Mouse (Mus musculus) embryonic fibroblast, embryonic 13.5 days (primary cell): ENCODE data around the gene Mex3d. TPM values are rescaled to one million over a fixed set of nuclear protein-coding genes. Genes with fewer than 3 reads are reported as not detected.
"Not testable (repeated sequence)": the region's sequence is repeated elsewhere in the genome, so short reads cannot be mapped to it uniquely, and the experiment has no call there.

ENCODE experiments used
- H3K27ac ChIP-seq: 2 replicates; pipeline ENCODE4 v1.5.1; 2012; ENCODE audit warnings: low read length, control low read depth, inconsistent platforms; ENCODE audit not compliant: insufficient read depth
- H3K4me1 ChIP-seq: 2 replicates; pipeline ENCODE4 v1.6.1; 2011; ENCODE audit warnings: low read length; ENCODE audit not compliant: control insufficient read depth, insufficient read depth
- H3K4me3 ChIP-seq: 2 replicates; pipeline ENCODE4 v1.5.1; 2011; ENCODE audit warnings: mild to moderate bottlenecking, control low read depth, low read length; ENCODE audit not compliant: insufficient read depth
- CTCF ChIP-seq: IDR thresholded peaks from 2 replicates; pipeline ENCODE4 v1.5.1; 2011; ENCODE audit warnings: mild to moderate bottlenecking, control low read depth, low read length, moderate library complexity, borderline replicate concordance; ENCODE audit not compliant: insufficient read depth
- POLR2A ChIP-seq: IDR thresholded peaks from 2 replicates; pipeline ENCODE4 v1.6.1; 2011; ENCODE audit warnings: low read depth, mild to moderate bottlenecking, control low read depth, low read length, moderate library complexity
- polyA plus RNA-seq: library from polyadenylated mRNA; stranded (reverse); fragments of >200 nt; gene quantifications from 2 replicates; pipeline ENCODE4 v1.2.4, GENCODE M21; 2011; ENCODE audit warnings: low read depth; ENCODE audit not compliant: missing spikeins, insufficient read length

Mex3d gene
- polyA plus RNA-seq, 1 experiment, result 40.4 TPM

DNA sequence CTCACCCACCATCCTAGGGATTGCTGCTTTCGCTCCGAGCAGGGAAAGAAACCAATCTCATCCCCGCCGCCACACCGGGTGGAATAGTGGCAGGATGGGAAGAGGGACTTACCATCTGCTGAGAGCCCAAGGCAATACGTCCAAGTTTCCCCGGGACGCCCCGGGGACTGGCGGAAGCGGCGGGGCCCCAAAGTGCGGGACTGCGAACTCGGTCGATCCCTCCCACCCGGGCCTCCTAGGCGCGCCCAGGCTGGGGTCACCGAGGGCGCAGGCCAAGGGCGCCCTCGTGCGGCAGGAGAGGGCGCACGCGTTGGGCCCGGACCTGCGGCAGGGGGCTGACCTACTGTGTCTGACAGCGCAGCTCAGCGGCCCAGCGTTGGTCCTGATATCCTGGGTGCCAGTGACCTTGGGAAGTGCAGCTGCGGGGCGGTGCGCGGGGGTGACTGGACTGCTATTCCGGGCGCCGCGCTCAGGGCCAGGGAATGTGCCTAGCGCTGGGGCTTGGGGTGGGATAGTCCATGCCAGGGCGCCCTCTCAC lies 39.1 kb downstream of the Mex3d start, which contains the start of gene Adamtsl5:
TSS of gene Adamtsl5 (minus strand) at position 169 of the 538 bp plus-strand sequence.
- TF ChIP-seq CTCF, result peak; percentile 70
- TF ChIP-seq POLR2A, result peak; percentile 87
- peaks cover 4% of the 10 kb centered on the region; the same call in 1 of the 2 replicates for H3K4me1 ChIP-seq
- H3K4me3 ChIP-seq, result peak within 1 kb of the TSS; percentile 65
- peak within 1 kb of the TSS; percentile 2; the same call in 1 of the 2 replicates for H3K27ac ChIP-seq

DNA sequence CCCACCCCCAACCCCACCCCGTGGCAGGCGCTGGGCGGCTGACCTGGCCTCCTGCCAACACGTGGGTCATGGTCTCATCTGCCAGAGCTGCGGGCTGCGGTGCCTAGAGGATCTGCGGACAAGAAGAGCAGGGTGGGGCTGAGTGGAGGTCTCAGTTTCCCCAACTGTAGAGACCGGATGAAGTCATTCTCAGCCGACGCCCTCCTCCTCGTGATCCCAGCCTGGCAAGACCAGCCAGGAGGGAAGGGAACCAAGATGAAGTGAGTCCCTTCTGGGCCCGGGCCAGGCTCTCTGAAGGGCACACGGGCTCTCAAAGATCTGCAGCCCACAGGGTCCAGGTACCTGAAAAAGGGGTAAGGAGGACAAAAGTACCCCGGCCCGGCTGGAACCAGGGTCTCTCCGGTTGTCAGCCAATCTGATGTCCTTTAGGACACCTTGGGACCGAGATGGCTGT lies 39.9 kb downstream of the Mex3d start:
- Histone ChIP-seq H3K4me3 (peak overlapping the region; percentile 65), H3K4me1 (peaks cover 4% of the 10 kb centered on the region; the same call in 1 of the 2 replicates), H3K27ac (peak overlapping the region; percentile 2; the same call in 1 of the 2 replicates)
- peak; percentile 32; the same call in 1 of the 2 replicates for TF ChIP-seq POLR2A
- no peak for TF ChIP-seq CTCF

DNA sequence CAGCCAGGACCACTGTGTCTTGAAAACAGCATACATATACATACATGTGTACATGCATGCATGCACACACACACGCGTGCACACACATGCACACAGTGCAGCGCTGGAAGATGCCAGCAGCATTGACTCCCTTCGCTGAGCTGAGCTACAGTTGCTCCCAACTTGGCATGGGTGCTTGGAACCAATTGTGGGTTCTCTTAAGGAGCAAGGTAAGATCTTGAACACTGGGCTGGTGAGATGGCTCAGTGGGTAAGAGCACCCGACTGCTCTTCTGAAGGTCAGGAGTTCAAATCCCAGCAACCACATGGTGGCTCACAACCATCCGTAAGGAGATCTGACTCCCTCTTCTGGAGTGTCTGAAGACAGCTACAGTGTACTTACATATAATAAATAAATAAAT lies 41.5 kb downstream of the Mex3d start:
- H3K4me3 ChIP-seq, H3K4me1 ChIP-seq, H3K27ac ChIP-seq: not testable (repeated sequence)

DNA sequence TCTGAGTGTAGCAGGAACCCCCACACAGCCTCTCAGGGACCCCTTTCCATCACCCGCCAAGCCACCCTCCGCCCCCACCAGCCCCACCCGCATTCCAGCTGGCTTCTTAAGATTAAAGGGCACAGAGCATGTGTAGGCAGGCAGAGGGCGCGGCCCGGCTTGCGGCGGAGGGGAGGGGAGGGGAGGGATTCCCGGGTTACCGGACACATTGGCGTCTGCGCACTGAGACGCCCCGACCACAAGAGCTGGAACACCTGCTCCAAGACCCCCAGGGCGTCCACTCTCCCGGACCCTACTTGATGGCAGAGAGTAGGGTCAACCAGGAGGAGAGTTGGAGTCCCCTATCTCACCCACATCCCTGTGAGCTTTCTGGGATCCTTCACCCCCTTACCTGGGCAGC lies 42.3 kb downstream of the Mex3d start:
- H3K4me3 ChIP-seq, result no peak overlapping the region
- no peak overlapping the region for H3K27ac ChIP-seq
- peaks cover 9% of the 10 kb centered on the region; the same call in 1 of the 2 replicates for H3K4me1 ChIP-seq
- TF ChIP-seq CTCF (no peak), POLR2A (no peak)

DNA sequence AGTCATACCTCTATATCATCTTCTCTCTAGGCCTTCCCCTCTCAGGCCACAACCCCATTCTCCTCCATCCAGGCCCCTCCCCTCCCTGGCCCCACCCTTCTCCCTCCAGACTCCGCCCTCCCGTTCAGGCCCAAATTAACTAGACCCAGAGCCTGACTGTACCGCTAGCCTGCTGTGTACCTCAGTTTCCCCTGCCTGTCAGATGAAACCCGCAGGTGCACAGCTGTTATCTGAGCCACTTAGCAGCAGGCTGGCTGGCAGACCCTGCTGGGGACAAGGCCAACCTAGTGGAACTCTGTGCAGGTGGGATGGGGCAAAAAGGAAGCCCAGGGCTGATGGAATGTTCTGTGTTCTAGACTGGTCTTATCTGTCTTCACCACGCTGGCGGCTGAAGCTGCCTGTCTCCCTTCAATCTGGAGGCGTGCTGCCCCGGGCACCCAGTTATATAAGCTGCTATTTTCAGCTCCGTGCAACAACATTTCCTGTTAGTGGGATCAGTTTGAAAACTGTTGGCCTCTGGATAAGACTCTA lies 43.3 kb downstream of the Mex3d start:
- Histone ChIP-seq H3K4me3 (no peak overlapping the region), H3K27ac (no peak overlapping the region), H3K4me1 (peaks cover 9% of the 10 kb centered on the region; the same call in 1 of the 2 replicates)
- no peak for TF ChIP-seq CTCF
- TF ChIP-seq POLR2A, result no peak

DNA sequence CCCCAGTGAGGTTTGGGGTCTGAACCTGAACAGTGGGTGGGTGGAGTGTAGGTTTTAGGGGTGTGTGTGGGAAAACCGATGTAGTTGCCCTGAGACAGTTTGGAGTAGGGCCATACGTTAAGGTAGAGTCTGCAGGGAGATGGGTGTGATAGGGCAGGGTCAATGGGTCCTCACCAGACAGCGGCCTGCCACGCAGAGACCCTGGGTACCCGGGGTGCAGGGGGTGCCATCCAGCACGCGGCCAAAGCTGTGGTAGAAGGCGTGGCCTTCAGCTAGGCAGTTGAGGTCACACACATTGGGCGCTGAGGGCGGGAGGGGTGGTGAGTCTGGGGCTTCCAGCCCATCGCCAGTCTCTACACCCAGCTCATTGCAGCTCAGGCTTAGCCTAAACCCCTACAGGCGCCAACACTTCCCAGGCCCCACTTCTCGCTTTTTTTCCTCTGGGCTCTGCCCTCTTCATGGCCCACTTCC lies 44.0 kb downstream of the Mex3d start:
- H3K27ac ChIP-seq, result no peak overlapping the region
- TF ChIP-seq POLR2A, result no peak
- TF ChIP-seq CTCF, result no peak
- H3K4me3 ChIP-seq, result no peak overlapping the region
- peaks cover 9% of the 10 kb centered on the region; the same call in 1 of the 2 replicates for H3K4me1 ChIP-seq

DNA sequence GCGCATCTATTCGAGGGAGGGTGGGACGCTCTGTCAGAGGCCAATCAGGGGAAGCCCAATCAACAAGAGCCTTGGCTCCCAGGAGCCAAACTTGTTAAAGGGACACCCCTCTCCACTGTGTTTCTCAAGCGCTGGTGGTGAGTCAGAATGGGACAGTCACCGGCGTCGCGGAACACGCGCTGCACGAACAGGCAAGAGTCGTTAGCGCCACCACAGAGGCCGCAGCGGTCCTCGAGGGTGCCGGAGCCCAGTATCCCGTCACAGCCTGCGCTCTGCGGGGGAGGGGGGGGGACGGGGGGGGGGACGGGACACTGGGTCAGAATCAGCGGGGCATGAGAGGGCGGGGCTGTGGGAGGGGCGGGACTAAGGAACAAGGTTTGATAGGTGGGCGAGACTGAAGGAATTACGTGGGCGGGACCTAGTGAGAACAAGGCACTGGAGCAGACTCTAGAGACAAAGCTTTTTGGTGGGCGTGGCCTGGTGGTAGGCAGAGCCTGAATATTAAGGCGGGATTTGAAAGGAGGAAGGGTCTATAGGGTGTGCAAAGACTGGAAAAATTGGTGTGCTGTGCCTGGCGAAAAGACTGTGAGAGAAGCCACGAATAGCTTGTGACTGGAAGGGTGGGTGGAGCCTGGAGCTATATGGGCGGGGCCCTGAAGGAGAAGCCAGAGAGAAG lies 44.6 kb downstream of the Mex3d start:
- H3K4me1 ChIP-seq, result peaks cover 9% of the 10 kb centered on the region; the same call in 1 of the 2 replicates
- no peak overlapping the region for H3K27ac ChIP-seq
- no peak overlapping the region for H3K4me3 ChIP-seq
- TF ChIP-seq CTCF (no peak), POLR2A (no peak)

DNA sequence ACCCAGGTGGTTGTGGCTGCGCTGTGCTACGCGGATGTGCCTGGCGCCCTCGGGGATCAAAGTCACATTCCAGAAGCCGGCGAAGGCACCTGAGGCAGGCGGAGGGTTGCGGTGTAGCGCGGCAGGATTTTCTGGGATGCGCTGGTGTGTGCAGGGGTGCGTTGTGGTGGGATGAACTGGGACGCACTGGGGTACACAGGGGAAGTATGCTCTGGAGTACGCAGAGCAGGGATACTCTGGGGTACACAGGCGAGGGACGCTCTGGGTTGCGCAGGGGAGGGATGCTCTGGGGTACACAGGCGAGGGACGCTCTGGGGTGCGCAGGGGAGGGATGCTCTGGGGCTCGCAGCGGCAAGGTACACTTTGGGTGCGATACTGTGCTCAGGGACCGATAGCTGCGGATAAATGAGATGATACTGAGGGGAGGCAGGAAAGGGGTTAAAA lies 45.1 kb downstream of the Mex3d start:
- Histone ChIP-seq H3K4me3 (no peak overlapping the region), H3K4me1 (peaks cover 9% of the 10 kb centered on the region; the same call in 1 of the 2 replicates), H3K27ac (no peak overlapping the region)
- TF ChIP-seq CTCF, result no peak
- TF ChIP-seq POLR2A, result no peak

DNA sequence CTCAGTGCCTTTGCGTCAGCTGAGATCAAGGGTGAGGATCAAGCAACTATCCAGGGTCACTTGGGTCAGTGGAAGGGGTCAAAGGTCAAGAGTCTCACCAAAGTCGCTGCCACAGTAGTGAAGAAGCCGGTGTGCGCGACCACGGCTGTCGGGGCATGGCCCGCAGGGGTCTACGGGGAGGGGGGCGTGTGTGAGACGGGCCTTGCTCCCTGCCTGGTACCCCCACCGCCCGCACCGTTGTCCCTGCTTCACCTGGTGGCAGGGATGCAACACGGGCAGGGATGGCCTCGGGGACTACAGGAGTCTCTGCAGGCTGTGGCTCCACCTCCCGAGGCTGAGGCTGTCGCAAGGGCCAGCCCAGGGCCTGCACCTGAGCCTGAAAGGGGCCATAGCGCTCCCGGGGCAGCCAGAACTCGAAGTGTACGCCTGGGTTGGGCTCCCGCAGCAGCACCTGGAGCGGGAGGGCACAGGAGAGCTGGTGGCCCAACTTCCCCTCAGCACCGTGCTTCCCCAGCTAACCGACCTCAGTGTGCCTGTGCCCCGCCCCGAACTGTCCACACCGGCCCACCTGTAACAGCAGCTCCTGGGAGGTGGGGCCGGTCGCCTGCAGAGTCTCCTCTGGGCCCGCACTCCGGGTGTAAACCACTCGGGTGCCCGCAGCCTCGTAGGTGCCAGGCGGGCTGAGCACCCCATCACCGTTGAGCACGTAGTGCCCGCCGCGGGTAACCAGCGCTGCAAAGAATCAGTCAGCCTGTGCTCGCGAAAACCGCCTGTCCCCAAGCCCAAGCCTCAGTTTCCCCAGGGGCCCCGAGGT lies 45.8 kb downstream of the Mex3d start:
- TF ChIP-seq POLR2A (0 out of 2 replicates have a peak, but pooled peaks have one; percentile 20), CTCF (no peak)
- H3K4me3 ChIP-seq, result no peak overlapping the region
- no peak overlapping the region for H3K27ac ChIP-seq
- peaks cover 9% of the 10 kb centered on the region; the same call in 1 of the 2 replicates for H3K4me1 ChIP-seq
